ENCODE assay signal across 8 mouse cellular contexts in genomic region chr7:79780647-79781626, GRCm38 (mm10). TPM values are rescaled to one million over a fixed set of nuclear protein-coding genes. Genes with fewer than 3 reads are reported as not detected.
DNase-seq lines count a peak whose midpoint lies in the region; ATAC-seq and TF ChIP-seq lines count a peak whose summit lies in the region.

No protein-coding gene starts in this region.

- H3K27me3 ChIP-seq in erythroblast, embryonic 14.5 days (ENCODE audit: control insufficient read depth) = no peaks in the 10 kb centered on the region
- 0 out of 2 replicates have a peak, but pooled peaks cover 11% of the 10 kb centered on the region for H3K27me3 ChIP-seq in heart, embryonic 13.5 days (replicated peaks)
- H3K27me3 ChIP-seq in kidney, embryonic 16.5 days (ENCODE audit: insufficient read depth, low read length) = no peaks in the 10 kb centered on the region
- H3K27me3 ChIP-seq in liver, adult 2 months (ENCODE audit: control insufficient read depth, insufficient read depth, low read length) = no peaks in the 10 kb centered on the region

- TF ChIP-seq CTCF in liver, adult 2 months (IDR thresholded peaks at IDR 0.05; ENCODE audit: low read depth, low read length) = peak; percentile 85

- H3K36me3 ChIP-seq in erythroblast, embryonic 14.5 days (ENCODE audit: control insufficient read depth) = no peaks in the 10 kb centered on the region
- no peaks in the 10 kb centered on the region for H3K36me3 ChIP-seq in heart, embryonic 13.5 days
- no peaks in the 10 kb centered on the region for H3K36me3 ChIP-seq in kidney, embryonic 16.5 days (ENCODE audit: insufficient read depth, low read length)
- no peaks in the 10 kb centered on the region for H3K36me3 ChIP-seq in liver, adult 2 months (ENCODE audit: control insufficient read depth, insufficient read depth, low read length)

- no peak for ATAC-seq in heart, embryonic 13.5 days (ENCODE audit: extremely low read depth, insufficient number of reproducible peaks, low FRiP score, low TSS enrichment)
- peak; percentile 73 for ATAC-seq in kidney, embryonic 16.5 days (ENCODE audit: low FRiP score, low TSS enrichment)

- H3K79me2 ChIP-seq in liver, adult 2 months (ENCODE audit: control insufficient read depth, insufficient read depth, low read length) = no peaks in the 10 kb centered on the region

- peak overlapping the region; percentile 99 for H3K27ac ChIP-seq in brown adipose tissue, adult 24 weeks (replicated peaks; ENCODE audit: low read depth, low read length)
- no peak overlapping the region for H3K27ac ChIP-seq in heart, embryonic 13.5 days (replicated peaks)
- 0 out of 2 replicates have a peak overlapping the region, but pooled peaks have one; percentile 4 for H3K27ac ChIP-seq in kidney, embryonic 16.5 days (ENCODE audit: low read length)
- H3K27ac ChIP-seq in liver, adult 2 months (replicated peaks; ENCODE audit: insufficient read depth, low read depth, low read length) = peak overlapping the region; percentile 93

- DNase-seq in CD4-positive, CD25-positive, alpha-beta regulatory T cell, adult 2 months (ENCODE audit: low read depth, low spot score) = peak; percentile 84
- DNase-seq in liver, adult 2 months (ENCODE audit: extremely low read depth, low read depth, low spot score) = peak; percentile 98
- DNase-seq in monocyte, adult 2 months (ENCODE audit: low read depth in 1 of 2, low spot score in 2 of 2) = peak; percentile 29 to 63
- peak; percentile 21 to 46 for DNase-seq in spleen, postnatal 14 days (ENCODE audit: low spot score in 2 of 2)

- H3K4me2 ChIP-seq in heart, embryonic 13.5 days = peak overlapping the region; percentile 67
- peak overlapping the region; percentile 53 for H3K4me2 ChIP-seq in kidney, embryonic 16.5 days (replicated peaks; ENCODE audit: low read depth, low read length)

- H3K4me1 ChIP-seq in brown adipose tissue, adult 24 weeks (ENCODE audit: control insufficient read depth, insufficient read depth, insufficient read length, low read length) = peaks cover 8% of the 10 kb centered on the region
- H3K4me1 ChIP-seq in erythroblast, embryonic 14.5 days (ENCODE audit: control insufficient read depth) = peaks cover 3% of the 10 kb centered on the region; the same call in 1 of the 2 replicates
- peaks cover 9% of the 10 kb centered on the region for H3K4me1 ChIP-seq in heart, embryonic 13.5 days
- peaks cover 9% of the 10 kb centered on the region for H3K4me1 ChIP-seq in kidney, embryonic 16.5 days (ENCODE audit: insufficient read depth, low read length)
- peaks cover 11% of the 10 kb centered on the region for H3K4me1 ChIP-seq in liver, adult 2 months (ENCODE audit: control insufficient read depth, insufficient read depth, low read length)

- 22% methylated on average over 16 of the region's 16 CpGs for WGBS in heart, embryonic 13.5 days
- 30% methylated on average over 16 of the region's 16 CpGs for WGBS in kidney, embryonic 16.5 days
- 3% methylated on average over 16 of the region's 16 CpGs for WGBS in liver, adult 2 months

- no peak for TF ChIP-seq POLR2A in liver, adult 2 months (IDR thresholded peaks at IDR 0.05; ENCODE audit: extremely low read depth, insufficient read depth, low read length)

- no peaks in the 10 kb centered on the region for H3K9me3 ChIP-seq in erythroblast, embryonic 14.5 days (ENCODE audit: control insufficient read depth, low read length)
- no peaks in the 10 kb centered on the region for H3K9me3 ChIP-seq in heart, embryonic 13.5 days
- H3K9me3 ChIP-seq in kidney, embryonic 16.5 days (ENCODE audit: low read length) = no peaks in the 10 kb centered on the region

- peak overlapping the region; percentile 45 for H3K4me3 ChIP-seq in brown adipose tissue, adult 24 weeks (ENCODE audit: insufficient read depth, low read depth, low read length)
- peak overlapping the region; percentile 12 for H3K4me3 ChIP-seq in erythroblast, embryonic 14.5 days (replicated peaks)
- H3K4me3 ChIP-seq in heart, embryonic 13.5 days = peak overlapping the region; percentile 45
- peak overlapping the region; percentile 29 for H3K4me3 ChIP-seq in kidney, embryonic 16.5 days (ENCODE audit: low read length)
- H3K4me3 ChIP-seq in liver, adult 2 months (ENCODE audit: insufficient read depth, low read depth, low read length) = peak overlapping the region; percentile 36

- H3K9ac ChIP-seq in heart, embryonic 13.5 days = peak overlapping the region; percentile 69
- H3K9ac ChIP-seq in kidney, embryonic 16.5 days (replicated peaks; ENCODE audit: low read length) = peak overlapping the region; percentile 66
- peak overlapping the region; percentile 74 for H3K9ac ChIP-seq in liver, adult 2 months (ENCODE audit: low read depth, low read length)

RNA-seq across cellular contexts. Expression of gene Mesp1, which starts 12.7 kb away (rescaled TPM):
- polyA plus RNA-seq in brown adipose tissue, adult 24 weeks (2012; ENCODE audit: insufficient read depth, insufficient read length, missing spikeins) = not detected in 2 replicates
- 0.04 TPM in 1 of 2 replicates, not detected in the other for polyA plus RNA-seq in erythroblast, embryonic 14.5 days (2012)
- 0.15 TPM in 1 of 2 replicates, not detected in the other for polyA plus RNA-seq in heart, embryonic 13.5 days (2015; fragmentation: Nextera tagmentation; extraction: Ambion mirVana)
- polyA plus RNA-seq in kidney, embryonic 16.5 days (2015; fragmentation: Nextera tagmentation; extraction: Ambion mirVana) = not detected in 2 replicates
- 0.18 and 0.20 TPM in 2 replicates for total RNA-seq in liver, adult 2 months (2014; rRNA removed)
- polyA plus RNA-seq in liver, adult 2 months (2012; rRNA removed) = not detected in 2 replicates

RNA-seq across cellular contexts. Expression of gene Mesp2, which starts 29.6 kb away (rescaled TPM):
- polyA plus RNA-seq in brown adipose tissue, adult 24 weeks (2012; ENCODE audit: insufficient read depth, insufficient read length, missing spikeins) = not detected in 2 replicates
- not detected in 2 replicates for polyA plus RNA-seq in erythroblast, embryonic 14.5 days (2012)
- polyA plus RNA-seq in heart, embryonic 13.5 days (2015; fragmentation: Nextera tagmentation; extraction: Ambion mirVana) = 0.21 and 0.41 TPM in 2 replicates
- polyA plus RNA-seq in kidney, embryonic 16.5 days (2015; fragmentation: Nextera tagmentation; extraction: Ambion mirVana) = 0.78 and 0.82 TPM in 2 replicates
- 0.07 and 0.09 TPM in 2 replicates for total RNA-seq in liver, adult 2 months (2014; rRNA removed)
- polyA plus RNA-seq in liver, adult 2 months (2012; rRNA removed) = 0.23 and 0.24 TPM in 2 replicates

RNA-seq across cellular contexts. Expression of gene Wdr93, which starts 38.0 kb away (rescaled TPM):
- polyA plus RNA-seq in brown adipose tissue, adult 24 weeks (2012; ENCODE audit: insufficient read depth, insufficient read length, missing spikeins) = 5.8 and 6.6 TPM in 2 replicates
- not detected in 2 replicates for polyA plus RNA-seq in erythroblast, embryonic 14.5 days (2012)
- polyA plus RNA-seq in heart, embryonic 13.5 days (2015; fragmentation: Nextera tagmentation; extraction: Ambion mirVana) = 1.4 and 1.5 TPM in 2 replicates
- polyA plus RNA-seq in kidney, embryonic 16.5 days (2015; fragmentation: Nextera tagmentation; extraction: Ambion mirVana) = 0.46 and 0.51 TPM in 2 replicates
- 0.74 and 0.81 TPM in 2 replicates for total RNA-seq in liver, adult 2 months (2014; rRNA removed)
- 0.10 and 0.21 TPM in 2 replicates for polyA plus RNA-seq in liver, adult 2 months (2012; rRNA removed)

RNA-seq across cellular contexts. Expression of gene Pex11a, which starts 38.0 kb away (rescaled TPM):
- 71.2 and 78.9 TPM in 2 replicates for polyA plus RNA-seq in brown adipose tissue, adult 24 weeks (2012; ENCODE audit: insufficient read depth, insufficient read length, missing spikeins)
- not detected in 2 replicates for polyA plus RNA-seq in erythroblast, embryonic 14.5 days (2012)
- polyA plus RNA-seq in heart, embryonic 13.5 days (2015; fragmentation: Nextera tagmentation; extraction: Ambion mirVana) = 5.8 and 9.6 TPM in 2 replicates
- polyA plus RNA-seq in kidney, embryonic 16.5 days (2015; fragmentation: Nextera tagmentation; extraction: Ambion mirVana) = 10.5 and 14.3 TPM in 2 replicates
- total RNA-seq in liver, adult 2 months (2014; rRNA removed) = 17.2 and 18.1 TPM in 2 replicates
- polyA plus RNA-seq in liver, adult 2 months (2012; rRNA removed) = 40.3 and 43.8 TPM in 2 replicates

RNA-seq across cellular contexts. Expression of gene Plin1, which starts 48.2 kb away (rescaled TPM):
- 1,266 and 1,376 TPM in 2 replicates for polyA plus RNA-seq in brown adipose tissue, adult 24 weeks (2012; ENCODE audit: insufficient read depth, insufficient read length, missing spikeins)
- polyA plus RNA-seq in erythroblast, embryonic 14.5 days (2012) = not detected in 2 replicates
- not detected in 2 replicates for polyA plus RNA-seq in heart, embryonic 13.5 days (2015; fragmentation: Nextera tagmentation; extraction: Ambion mirVana)
- 0.34 TPM in 1 of 2 replicates, not detected in the other for polyA plus RNA-seq in kidney, embryonic 16.5 days (2015; fragmentation: Nextera tagmentation; extraction: Ambion mirVana)
- total RNA-seq in liver, adult 2 months (2014; rRNA removed) = 0.60 and 0.74 TPM in 2 replicates
- polyA plus RNA-seq in liver, adult 2 months (2012; rRNA removed) = not detected in 2 replicates

Comparison
In these comparisons a context has a peak if more than half of its experiments do, and no peak if none do; other contexts are left out.
1. DNase-seq: peak in every context shown above with its lines; median percentile 98 in liver, adult 2 months; 84 in CD4-positive, CD25-positive, alpha-beta regulatory T cell, adult 2 months; 46 in monocyte, adult 2 months; 34 in spleen, postnatal 14 days.